Mouse (Mus musculus) kidney, postnatal 0 days (tissue): Measurements from ENCODE around the gene Dpyd. TPM values are rescaled to one million over a fixed set of nuclear protein-coding genes. Genes with fewer than 3 reads are reported as not detected.

Experiments used
- ATAC-seq: fragments of 200-750 bp; cut with Nextera tagmentation; replicated peaks from 2 replicates; pipeline ENCODE4 v1.8.0; 2017; ENCODE audit warnings: low read depth, moderate number of reproducible peaks, moderate TSS enrichment, moderate library complexity; ENCODE audit not compliant: low FRiP score
- DNase-seq: peaks from one replicate; pipeline ENCODE4 v3.0.0-alpha.2; 2016; ENCODE audit warnings: low spot score
- H3K27ac ChIP-seq: fragments of 300-500 bp; sonication (generic); 2 replicates; pipeline ENCODE4 v1.5.1; 2014; ENCODE audit warnings: mild to moderate bottlenecking
- H3K27me3 ChIP-seq: fragments of 300-500 bp; sonication (generic); 2 replicates; pipeline ENCODE4 v1.6.1; 2014; ENCODE audit warnings: low read length, mixed read lengths; ENCODE audit not compliant: insufficient read depth
- H3K36me3 ChIP-seq: fragments of 300-500 bp; sonication (generic); 2 replicates; pipeline ENCODE4 v1.6.1; 2014; ENCODE audit warnings: low read length, mixed read lengths; ENCODE audit not compliant: insufficient read depth
- H3K4me1 ChIP-seq: fragments of 300-500 bp; sonication (generic); replicated peaks from 2 replicates; pipeline ENCODE4 v1.6.1; 2014; ENCODE audit warnings: antibody characterized with exemption, low read length, mixed read lengths; ENCODE audit not compliant: insufficient read depth
- H3K4me2 ChIP-seq: fragments of 300-500 bp; sonication (generic); 2 replicates; pipeline ENCODE4 v1.6.1; 2014; ENCODE audit warnings: mild to moderate bottlenecking, low read length, moderate library complexity, mixed read lengths
- H3K4me3 ChIP-seq: fragments of 300-500 bp; sonication (generic); replicated peaks from 2 replicates; pipeline ENCODE4 v1.5.1; 2014; ENCODE audit warnings: low read depth, low read length
- H3K9ac ChIP-seq: fragments of 300-500 bp; sonication (generic); 2 replicates; pipeline ENCODE4 v1.6.1; 2014; ENCODE audit warnings: low read depth, low read length
- H3K9me3 ChIP-seq: fragments of 300-500 bp; sonication (generic); replicated peaks from 2 replicates; pipeline ENCODE4 v1.6.1; 2016; ENCODE audit warnings: low read length, inconsistent platforms, mixed read lengths
- CTCF ChIP-seq: IDR thresholded peaks from 2 replicates; pipeline ENCODE4 v1.5.1; 2016; ENCODE audit warnings: antibody characterized with exemption, low read depth, mild to moderate bottlenecking, moderate library complexity
- WGBS: fragments of 180-500 bp; shearing (Covaris S2); extraction: QIAGEN DNeasy Blood & Tissue Kit; methylation state at CpG from one replicate; pipeline ENCODE4 v1.1.7; 2014; 5-methylcytosine and 5-hydroxymethylcytosine counted together
- polyA plus RNA-seq: library from polyadenylated mRNA; unstranded; fragments of >200 nt; fragmentation: Nextera tagmentation; extraction: Ambion mirVana; gene quantifications from 2 replicates; pipeline ENCODE4 v1.2.1, GENCODE M21; 2015

Gene Dpyd
- polyA plus RNA-seq = 3.2 and 3.9 TPM in 2 replicates

DNA sequence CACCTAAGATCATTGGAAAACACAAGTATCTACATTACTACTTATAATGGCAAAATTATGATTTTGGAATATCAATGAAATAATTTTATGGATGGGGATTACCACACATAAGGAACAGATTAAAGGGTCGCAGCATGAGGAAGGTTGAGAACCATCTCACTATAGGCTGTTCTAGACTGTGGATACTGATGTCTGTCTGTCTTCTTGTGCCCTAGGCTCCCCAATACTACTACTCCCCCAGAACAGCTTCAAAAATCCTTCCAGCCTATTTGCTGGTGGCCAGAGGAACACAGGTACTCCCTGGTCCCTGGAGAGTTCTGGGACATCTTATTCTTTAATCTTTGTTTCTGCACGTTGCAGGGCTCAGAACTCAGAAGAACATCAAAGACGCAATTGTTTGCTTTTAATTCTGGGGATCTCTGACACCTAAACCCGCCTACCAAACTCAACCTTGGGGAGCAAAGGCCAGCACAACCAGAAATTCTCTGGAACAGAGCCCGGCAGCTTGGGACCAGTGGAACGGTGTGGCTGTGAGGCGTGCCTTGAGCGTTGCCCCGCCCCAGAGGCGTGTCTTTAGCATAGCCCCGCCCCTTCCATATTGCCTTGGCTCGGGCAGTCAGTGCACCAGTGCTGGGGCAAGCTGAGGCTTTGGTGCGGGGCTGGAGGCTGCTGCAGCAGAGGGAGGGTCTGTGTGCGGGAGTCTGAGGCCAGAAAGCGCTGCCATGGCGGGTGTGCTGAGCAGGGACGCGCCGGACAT, at the start of gene Dpyd:
Gene Dpyd, plus strand, starts transcription at position 576 of the 757 bp plus-strand sequence.
- ATAC-seq (peak; percentile 100), DNase-seq (peak; percentile 88)
- no peak for TF ChIP-seq CTCF
- H3K27ac ChIP-seq = no peak within 1 kb of the TSS
- H3K4me2 ChIP-seq = peak within 1 kb of the TSS; percentile 95
- WGBS = 6% methylated on average over 19 of the region's 19 CpGs
- peak within 1 kb of the TSS; percentile 65 for H3K9ac ChIP-seq
- peak within 1 kb of the TSS; percentile 77 for H3K4me3 ChIP-seq
- H3K4me1 ChIP-seq = no peaks in the 10 kb centered on the region
- H3K9me3 ChIP-seq = no peaks in the 10 kb centered on the region
- H3K27me3 ChIP-seq = no peaks in the 10 kb centered on the region
- H3K36me3 ChIP-seq = no peaks in the 10 kb centered on the region

DNA sequence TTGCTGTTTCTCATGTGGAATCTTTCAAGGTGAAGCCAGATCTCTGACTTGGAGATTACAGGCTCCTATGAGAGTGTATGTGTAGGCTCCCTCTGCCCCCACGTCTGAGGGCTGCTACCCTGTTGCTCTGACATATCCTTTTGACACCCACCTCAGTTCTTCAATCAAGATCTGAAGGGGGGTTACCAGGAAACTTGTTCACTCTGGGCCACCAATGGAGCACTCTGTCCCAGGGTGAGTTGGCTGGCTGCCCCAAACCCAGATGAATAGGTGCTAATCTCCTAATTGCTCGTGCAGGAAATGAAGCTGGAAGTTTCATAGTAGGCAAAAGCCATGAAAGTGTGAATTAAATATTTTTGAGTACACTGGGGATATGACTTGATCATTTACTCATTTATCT, 24.3 kb upstream of the Dpyd start:
- no peak overlapping the region for H3K4me3 ChIP-seq
- ATAC-seq (no peak), DNase-seq (no peak)
- no peaks in the 10 kb centered on the region for H3K27me3 ChIP-seq
- no peaks in the 10 kb centered on the region for H3K9me3 ChIP-seq
- H3K27ac ChIP-seq = no peak overlapping the region
- WGBS = 43% methylated on average over 2 of the region's 2 CpGs
- H3K4me2 ChIP-seq = no peak overlapping the region
- H3K4me1 ChIP-seq = no peaks in the 10 kb centered on the region
- no peak for TF ChIP-seq CTCF
- no peaks in the 10 kb centered on the region for H3K36me3 ChIP-seq
- H3K9ac ChIP-seq = no peak overlapping the region

- DNase-seq = no peak
- Histone ChIP-seq H3K36me3 (no peaks in the 10 kb centered on the region), H3K9ac (no peak overlapping the region), H3K9me3 (no peaks in the 10 kb centered on the region), H3K4me1 (no peaks in the 10 kb centered on the region), H3K27ac (no peak overlapping the region), H3K27me3 (no peaks in the 10 kb centered on the region), H3K4me3 (no peak overlapping the region), H3K4me2 (no peak overlapping the region)
- TF ChIP-seq CTCF = no peak
- ATAC-seq = no peak
- WGBS = 56% methylated on average over 6 of the region's 6 CpGs
Observed at GRCm38 (mm10) chr3:118541766-118542165, 20.2 kb upstream of the Dpyd start.

GRCm38 (mm10) chr3:118547551-118548210, 14.2 kb upstream of the Dpyd start:
- DNase-seq = no peak
- H3K27me3 ChIP-seq = no peaks in the 10 kb centered on the region
- WGBS = 40% methylated on average over 4 of the region's 4 CpGs
- ATAC-seq = no peak
- no peaks in the 10 kb centered on the region for H3K36me3 ChIP-seq
- no peak overlapping the region for H3K9ac ChIP-seq
- H3K4me3 ChIP-seq = no peak overlapping the region
- no peak overlapping the region for H3K4me2 ChIP-seq
- no peak overlapping the region for H3K27ac ChIP-seq
- no peak for TF ChIP-seq CTCF
- H3K4me1 ChIP-seq = no peaks in the 10 kb centered on the region
- H3K9me3 ChIP-seq = no peaks in the 10 kb centered on the region

- Histone ChIP-seq H3K4me2 (no peak overlapping the region), H3K9ac (no peak overlapping the region), H3K4me1 (no peaks in the 10 kb centered on the region), H3K36me3 (no peaks in the 10 kb centered on the region), H3K4me3 (no peak overlapping the region), H3K27ac (no peak overlapping the region), H3K27me3 (no peaks in the 10 kb centered on the region), H3K9me3 (no peaks in the 10 kb centered on the region)
- TF ChIP-seq CTCF = no peak
- ATAC-seq (no peak), DNase-seq (no peak)
- WGBS = 61% methylated on average over 1 of the region's 1 CpGs
Observed at GRCm38 (mm10) chr3:118557605-118558004, 4.3 kb upstream of the Dpyd start.

DNA sequence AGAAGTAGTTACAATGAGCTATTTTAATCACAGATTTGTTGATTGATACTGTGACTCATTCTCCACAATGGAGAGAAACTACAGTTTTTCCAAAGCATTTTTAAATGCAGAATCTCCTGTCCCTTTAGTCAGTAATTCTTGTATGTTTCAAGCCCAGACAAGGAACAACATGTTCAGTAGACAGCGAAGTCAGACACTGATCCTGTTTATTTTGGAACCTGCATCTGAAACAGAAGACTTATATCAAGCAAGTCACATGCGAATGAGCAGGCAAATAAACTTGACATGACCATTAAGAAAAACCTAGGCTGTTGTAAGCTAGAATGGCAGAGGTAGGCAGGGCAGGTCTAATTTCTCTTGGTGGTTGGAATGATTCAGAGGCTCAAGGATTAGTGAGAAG, 2.0 kb upstream of the Dpyd start:
- no peak overlapping the region for H3K9ac ChIP-seq
- ATAC-seq (no peak), DNase-seq (peak; percentile 15)
- WGBS = 41% methylated on average over 2 of the region's 2 CpGs
- H3K27ac ChIP-seq = no peak overlapping the region
- TF ChIP-seq CTCF = no peak
- H3K4me3 ChIP-seq = no peak overlapping the region
- no peak overlapping the region for H3K4me2 ChIP-seq
- H3K36me3 ChIP-seq = no peaks in the 10 kb centered on the region
- H3K27me3 ChIP-seq = no peaks in the 10 kb centered on the region
- H3K4me1 ChIP-seq = no peaks in the 10 kb centered on the region
- H3K9me3 ChIP-seq = no peaks in the 10 kb centered on the region
